Mouse (Mus musculus): ENCODE measurements around the gene Add3.

Add3 gene

DNA sequence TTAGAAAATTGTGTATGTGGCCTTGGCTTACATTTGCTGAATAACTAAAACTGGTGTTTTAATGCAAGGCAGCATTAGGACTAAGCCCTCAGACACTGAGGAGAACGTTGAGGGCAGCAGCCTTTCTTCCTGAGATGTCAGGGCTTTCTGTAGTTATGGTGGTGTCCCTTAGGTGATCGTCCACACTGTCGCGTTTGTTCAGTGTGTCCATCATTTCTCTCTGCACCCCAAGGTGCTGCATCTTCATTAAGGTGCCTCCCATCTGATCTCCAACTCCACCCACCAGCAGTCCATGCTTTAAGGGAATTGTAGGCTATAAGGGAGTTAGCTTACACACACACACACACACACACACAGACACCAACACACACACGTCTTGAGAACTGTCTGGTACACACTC, 28.3 kb downstream of the Add3 start:
- no peak for DNase-seq

DNA sequence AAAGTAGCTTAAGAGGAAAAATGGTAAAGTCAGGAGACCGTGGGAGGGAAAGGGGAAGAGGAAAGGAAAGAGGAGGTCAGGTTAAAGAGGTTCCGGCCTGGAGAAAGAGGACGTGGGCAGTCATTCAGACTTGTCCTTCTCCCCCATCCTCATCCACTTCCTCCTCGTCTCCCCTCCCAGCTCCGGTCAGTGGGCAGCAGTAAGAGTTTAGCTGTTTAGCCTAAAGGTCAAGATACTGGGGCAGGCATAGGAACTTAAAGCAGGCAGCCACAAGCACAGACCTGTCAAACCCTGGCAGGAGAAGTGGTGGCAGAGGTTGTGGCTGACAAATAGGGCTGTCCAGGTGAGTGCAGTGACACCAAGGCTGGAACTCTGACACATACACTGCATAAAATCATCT, 30.4 kb downstream of the Add3 start:
- DNase-seq: no peak

DNA sequence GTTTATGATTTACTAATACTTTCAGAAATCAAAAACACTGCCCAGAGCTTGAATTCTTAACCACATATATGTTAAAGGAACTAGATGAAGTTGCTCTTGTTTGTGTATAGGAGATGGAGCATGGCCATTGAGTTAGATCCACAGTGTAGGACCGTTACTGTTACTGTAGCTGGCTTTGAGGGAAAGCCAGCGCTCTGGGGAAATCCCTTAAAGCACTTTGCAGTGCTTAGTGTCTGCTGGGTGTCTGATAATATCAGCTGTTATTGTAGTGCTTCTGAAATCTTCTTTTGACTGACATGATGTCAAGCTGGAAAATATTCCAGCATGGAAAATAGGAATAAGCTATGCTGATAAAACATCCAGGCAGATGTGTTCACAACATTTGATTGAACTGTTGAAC, 33.8 kb downstream of the Add3 start:
- DNase-seq: no peak

DNA sequence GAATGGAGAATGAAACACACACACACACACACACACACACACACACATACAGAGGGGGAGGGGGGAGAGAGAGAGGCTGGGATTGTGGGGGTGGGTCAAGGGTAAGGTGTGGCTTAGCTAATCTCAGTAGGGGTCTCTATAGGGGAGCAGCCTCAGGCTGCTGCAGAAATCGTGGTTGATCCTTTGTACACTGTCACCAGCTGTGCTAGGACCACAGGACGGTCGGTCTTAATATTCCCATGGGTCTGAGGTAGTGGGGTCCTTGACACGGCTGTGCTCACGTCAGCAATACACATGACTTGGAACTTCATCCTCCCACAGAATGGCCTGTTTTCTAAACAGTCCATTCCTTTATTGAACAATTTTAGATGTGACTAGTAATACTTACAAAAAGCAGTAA, 35.3 kb downstream of the Add3 start:
- DNase-seq: no peak

DNA sequence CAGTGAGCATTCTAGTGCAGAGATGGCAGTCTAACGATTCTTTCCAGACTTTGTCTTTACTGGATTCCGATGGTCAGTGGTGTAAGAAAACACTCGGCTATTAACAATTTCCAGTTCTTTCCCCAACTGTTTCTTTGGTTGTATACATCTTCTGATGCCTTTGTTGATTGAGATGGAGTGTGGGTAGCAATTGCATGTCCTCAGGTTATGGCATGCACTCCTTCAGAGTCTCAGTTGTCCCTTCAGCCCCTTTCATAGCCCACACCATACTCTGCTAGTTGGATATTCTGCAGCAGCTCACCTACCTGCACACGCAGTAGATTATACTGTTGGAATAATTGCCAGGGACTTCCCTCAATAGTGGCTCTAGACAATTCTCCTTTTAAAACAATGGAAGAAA, 36.3 kb downstream of the Add3 start:
- DNase-seq: no peak

DNA sequence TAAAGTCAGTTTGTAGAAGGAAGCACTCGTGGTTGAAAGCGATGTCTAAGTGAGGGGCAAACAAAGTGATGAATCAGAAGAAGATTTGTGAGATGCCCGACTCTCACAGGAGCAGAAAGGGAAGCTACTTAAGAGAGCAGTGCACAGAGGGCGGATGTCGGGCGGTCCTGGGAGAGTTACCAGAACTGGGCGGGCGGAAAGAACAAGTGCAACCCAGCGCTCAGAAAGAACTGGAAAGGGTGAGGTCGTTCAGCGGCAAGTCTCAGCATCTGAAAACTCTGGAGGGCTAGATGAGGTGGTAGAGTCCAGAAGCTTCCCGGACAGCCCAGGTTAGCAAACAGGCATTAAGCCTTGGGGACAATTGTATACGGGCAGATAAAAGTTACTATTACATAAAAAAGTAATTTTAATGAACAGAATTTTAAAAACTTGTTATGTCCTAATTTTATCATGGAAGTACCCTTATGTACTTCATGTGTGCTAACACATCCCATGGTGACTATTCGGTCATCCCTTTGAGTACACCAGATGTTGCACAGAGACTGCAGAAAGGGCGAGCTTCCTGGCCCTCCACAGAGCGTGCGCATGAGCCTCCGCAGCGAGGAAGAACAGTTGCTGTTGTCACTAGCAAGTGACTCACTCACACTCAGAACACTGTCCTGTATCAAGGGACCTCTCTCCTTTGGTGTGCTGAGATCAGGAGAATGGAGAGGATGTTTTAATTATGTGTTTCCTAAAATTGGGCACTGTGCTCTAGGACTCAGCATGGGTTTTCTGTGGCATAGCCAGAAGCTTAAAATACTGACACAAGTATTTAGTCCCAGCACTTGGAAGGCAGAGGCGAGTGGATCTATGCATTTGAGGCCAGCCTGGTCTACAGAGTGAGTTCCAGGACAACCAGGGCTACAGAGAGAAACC, 38.6 kb downstream of the Add3 start:
- no peak for DNase-seq

DNA sequence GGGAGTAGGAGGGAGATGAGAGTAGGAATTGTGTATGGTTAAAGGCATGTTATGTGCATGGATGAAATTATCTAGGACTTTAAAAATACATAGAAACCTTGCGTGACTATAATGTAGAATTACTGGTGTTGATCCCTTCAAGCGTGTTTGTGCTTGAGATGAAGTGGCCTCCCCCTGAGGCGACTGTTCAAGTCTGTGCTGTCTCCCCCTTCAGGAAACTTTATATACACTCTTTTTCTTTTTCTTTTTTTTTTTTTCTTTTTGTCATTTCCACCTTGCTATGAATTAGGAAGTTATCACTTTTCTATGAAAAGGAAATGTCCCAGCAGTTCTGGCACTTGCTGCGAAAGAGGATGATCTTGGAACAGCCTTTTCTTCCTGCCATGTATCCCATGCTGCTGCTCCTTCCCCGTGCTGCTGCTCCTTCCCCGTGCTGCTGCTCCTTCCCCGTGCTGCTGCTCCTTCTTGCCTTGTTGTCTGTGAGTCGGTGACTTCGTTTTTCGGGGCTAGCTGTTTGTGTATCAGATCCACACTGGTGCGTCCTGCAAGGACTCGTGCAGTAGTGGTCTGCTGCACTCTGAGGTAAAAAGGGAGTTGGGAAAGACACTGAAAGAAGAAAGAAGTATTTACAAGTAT, 40.0 kb downstream of the Add3 start:
- peak; percentile 33 for DNase-seq

DNA sequence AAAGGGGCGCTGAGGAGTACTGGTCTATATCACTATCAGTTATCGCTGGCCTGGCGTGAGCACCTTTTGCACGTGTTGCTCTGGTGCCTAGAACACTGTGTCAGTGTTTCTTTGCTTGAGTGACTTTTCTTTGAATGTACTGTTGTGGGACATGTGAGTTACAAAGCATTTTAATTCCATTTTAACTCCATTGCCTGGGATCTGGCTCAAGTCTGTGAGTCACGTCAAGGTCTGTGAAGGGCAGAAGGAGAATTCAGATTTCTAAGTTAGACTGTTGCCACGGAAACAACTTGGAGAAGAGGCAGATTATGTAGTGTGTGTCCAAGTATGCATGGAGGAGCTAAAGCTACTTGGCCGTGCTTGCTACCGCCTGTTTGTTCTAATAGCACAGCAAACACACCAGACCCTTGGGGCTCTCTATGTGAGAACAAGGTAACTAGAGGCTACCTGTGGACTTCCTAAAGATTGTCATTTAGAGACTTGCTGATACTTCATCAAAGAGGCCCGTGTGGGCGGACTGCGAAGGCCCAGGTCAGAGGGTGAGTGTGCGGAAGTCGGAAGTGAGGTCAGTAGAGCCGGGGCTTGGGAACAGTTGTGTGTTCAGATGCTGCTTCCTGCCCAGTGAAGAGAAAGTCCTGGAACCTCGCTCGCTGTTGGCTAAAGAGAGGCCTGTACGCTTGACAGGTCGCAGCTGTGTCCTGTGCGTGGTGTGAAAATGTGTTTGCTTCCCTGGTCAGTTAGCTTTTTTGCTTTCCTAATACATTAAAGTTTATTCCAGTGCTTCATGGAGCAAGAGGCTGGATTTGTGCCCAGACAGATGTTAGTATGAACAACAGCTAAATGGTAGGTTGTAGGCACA, 41.0 kb downstream of the Add3 start:
- peak; percentile 82 for DNase-seq

DNA sequence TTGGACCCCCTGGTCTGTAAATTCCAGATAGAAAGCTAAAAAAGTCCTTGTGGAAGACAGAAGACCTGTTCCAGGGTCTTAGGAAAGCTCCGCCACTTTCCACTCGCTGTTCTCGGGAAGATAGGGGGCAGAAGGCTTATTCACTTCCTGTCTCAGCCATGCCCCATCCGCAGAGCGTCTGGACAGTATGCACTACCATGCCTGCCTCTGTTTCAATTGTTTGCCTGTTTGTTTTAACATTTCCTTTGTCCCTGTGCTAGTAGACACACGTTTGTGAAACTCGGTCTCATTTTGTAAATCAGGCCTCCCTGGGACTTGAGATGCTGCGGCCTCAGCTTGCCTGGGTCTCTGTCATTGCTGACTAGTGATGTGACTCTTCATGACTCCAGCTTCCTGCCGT, 43.4 kb downstream of the Add3 start:
- peak; percentile 33 for DNase-seq

DNA sequence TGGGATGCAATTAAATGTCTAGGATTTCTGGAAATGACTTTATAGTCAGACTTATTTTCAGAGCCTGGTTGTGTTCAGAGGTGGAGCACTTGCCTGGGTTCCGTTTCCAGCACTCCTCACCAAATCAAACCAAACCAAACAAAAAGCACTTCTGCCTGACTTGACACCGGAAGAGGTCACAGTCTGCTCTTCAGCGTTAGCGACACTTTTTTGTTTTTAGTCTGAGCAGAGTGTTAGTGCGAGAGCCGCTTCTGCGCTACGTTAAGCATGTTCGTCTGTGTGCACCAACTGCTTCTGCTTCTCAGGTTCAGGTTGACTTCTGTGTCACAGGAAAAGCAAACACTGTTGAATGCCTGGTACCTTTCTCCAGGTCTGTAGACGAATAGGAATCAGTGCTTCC, 44.0 kb downstream of the Add3 start:
- no peak for DNase-seq

DNA sequence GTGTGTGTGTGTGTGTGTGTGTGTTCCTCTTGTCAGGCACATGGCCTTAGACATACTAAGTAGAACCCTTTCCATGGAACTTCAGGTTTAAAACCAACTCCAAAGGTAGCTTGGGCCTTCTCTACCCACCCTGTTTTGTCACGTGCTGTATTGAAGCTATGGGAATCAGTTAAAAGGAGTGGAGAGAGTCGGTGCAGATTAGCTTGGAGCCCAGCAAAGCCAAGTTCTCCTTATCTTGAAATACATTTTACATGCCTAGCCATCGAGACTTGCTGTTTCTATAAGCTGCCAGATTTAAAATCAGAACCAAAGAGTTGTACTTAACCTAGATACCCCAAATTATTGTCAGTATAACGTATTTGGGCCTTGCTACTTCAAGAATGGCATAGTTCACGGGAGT, 44.7 kb downstream of the Add3 start:
- no peak for DNase-seq

DNA sequence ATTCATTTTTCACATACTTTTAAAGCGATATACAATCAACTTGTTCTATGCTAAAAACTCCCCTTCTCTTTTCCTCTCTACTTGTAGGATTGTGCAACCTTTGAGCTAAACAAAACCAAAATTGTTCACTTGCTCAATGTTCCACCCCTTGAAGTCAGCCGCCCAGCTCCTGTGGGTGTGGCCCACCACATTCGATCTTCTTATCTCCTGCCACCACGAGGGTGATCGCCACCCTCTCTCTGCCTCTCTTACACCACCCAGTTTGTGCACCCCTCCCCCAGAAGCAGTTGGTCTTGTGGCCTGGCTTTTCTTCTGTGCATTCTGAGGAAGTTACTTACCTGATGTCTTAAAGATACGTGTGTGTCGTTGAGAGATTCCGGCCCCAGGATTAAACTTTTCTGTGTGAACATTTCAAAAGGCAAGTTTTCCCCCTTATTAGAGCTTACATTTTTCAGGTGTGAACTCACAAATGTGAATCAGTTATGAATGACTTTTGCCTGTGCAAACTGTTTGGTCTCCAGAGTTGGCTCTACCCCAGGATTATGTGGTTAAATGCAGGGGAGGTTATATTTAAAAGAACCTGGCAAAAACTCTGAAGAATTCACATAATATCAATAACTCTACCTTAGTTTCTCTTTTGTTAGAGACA, 45.4 kb downstream of the Add3 start:
- DNase-seq: no peak

DNA sequence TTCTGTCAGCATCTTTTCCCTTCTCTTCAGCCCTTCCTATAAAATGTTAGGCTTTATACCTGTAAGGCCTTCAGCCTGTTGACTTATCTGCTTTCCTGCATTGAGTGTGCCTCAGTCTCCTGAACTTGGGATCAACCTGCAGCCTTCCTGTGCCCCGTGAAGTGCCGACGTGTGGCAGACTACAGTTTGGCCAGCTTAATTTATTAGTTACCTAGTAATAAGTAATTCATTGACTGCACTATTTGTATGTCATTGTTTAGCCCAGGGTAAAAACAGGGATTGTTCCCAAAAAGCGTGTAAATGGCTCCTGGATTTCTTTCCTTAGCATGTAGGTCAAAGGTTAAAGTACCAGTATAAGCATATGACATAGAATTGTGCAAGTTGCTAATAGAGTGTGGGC, 46.2 kb downstream of the Add3 start:
- DNase-seq: no peak

DNA sequence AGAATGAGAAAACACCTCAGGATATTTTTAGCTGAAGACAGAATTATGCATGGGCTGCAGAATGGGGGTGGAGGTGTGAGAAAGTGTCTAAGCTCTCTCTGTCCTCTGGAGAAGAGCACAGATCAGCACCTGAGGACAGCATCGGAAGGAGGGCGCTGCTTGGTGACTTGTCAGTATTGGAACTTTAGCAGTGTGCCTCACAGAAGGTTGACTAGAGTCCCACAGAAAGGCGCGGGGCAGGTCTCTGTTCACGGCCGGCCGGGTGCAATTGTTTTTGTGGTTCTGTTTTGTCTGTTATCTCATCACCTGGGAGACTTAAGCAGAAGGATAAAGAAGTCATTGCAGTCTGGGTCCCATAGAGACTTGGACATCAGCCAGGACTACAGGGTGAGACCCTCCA, 47.3 kb downstream of the Add3 start:
- DNase-seq: no peak

DNA sequence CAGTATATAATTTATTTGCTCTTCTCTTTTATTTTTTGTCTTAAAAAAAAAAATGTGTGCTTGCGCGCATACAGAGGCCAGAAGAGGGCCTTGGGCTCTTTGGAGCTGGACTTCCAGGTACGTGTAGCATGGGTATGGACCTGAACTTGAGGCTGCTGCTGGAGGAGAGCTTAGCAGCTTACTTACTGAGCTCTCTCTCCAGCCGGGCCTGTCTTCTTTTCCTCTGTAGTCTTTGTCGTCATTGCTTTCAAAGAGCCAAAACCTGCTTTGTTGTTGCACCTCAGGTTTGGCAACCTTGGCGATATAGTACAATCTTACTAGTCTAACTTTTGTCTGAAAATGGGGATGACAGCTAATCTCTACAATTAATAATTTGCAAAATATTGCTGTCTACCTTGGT, 47.9 kb downstream of the Add3 start:
- no peak for DNase-seq

DNA sequence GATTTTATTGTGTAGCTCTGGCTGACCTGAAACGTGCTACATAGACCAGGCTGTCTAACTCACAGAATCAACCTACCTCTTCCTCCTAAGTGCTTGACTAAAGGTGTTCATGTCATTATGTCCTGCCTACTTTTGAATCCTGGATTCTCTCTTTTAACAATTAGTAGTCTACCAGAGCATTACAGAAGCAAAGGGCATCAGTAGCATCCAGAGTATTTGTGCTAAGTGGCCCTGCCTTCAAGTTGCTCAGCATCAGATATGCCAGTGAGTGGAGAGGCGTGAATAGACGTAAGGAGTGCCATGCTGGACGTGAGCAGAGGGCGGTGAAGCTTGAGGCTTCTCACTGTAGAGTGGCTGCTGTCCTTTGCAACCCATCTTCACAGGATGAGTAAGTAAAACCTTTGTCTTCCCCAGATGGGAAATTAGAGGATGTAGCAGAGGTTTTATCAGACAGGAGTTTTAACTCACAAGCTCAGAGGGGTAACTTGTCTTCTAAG, 48.5 kb downstream of the Add3 start:
- DNase-seq: no peak

DNA sequence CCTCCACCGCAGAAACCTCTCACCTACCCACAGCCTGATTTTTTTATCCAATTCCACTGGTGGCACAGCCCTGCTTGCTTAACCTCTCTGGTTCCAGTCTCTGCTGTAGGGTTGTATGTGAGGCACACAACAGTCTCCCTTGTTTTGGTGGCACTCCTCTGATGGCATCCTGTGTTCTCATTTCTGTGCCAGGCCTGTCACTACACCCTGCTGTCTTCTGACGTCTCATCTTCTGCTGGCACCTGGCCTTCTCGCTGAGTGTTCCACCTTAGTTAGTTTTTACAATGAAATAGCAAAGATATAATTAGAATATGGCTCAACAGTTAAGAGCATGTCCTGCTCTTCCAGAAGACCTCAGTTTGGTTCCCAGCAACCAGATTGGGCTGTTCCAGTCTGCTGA, 49.5 kb downstream of the Add3 start:
- no peak for DNase-seq

DNA sequence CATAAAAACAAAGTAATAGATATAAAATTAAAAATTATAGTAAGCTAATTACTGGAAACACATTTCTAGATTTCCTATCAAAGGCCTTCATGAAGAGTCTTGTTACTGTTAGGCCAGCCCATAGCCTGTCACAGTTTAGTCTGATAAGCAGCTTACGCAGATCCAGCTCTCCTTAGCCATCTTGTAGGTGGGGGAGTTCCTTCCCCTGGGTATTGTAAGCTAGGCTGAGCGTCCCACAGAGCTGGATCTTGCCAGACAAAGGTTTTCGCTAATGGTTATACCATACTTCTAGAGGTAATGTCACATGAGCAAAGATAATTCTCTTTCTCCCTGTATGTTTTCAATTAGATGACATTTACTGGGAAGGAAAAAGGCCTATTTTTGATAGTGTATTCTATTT, 50.0 kb downstream of the Add3 start:
- DNase-seq: no peak

DNA sequence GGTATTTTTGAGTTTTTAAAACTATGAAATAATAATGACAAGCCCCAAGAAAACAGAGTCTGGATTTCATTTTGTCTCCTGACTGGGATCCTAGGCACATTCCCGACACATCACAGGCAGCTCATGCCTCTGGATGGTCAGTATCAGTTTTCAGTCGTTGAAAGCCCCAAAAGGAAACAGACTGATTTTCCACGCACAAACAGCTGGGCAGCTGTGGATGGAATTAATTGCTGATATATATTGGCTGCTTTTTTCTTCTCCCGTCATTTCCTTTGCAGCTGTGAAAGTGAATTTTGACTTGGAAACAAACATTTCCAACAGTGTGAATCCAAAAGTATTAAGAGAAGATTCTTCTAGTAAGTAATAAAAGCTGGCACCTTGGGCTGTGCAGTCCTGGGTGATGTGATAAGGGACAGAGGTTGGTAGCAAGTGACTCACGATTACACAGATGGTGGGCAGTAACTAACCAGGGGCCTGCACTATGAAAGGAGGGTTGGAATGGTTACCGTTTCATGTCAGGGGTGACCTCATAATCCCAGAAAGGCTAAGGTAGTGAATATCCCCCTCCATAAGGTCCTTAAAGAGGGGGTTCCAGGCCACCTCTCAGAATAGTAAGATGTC, 51.7 kb downstream of the Add3 start:
- no peak for DNase-seq

DNA sequence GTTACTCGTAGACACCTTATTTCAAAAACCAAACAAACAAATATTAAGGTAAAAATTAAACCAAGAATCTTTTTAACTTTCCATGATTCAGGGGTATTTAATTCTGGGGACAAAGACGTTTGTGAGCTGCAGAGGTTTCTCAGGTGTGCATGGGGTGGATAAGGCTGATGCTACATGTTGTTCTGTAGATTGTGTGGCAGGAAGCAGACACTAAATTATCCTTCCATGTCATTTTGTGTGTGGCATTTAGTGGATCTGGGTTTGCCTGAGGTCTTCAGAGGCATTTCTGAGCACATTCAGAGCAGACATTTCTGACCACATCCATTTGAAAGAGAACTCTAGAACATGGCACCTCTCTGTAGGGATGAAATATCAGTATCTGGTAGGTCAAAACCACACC, 52.9 kb downstream of the Add3 start:
- no peak for DNase-seq

DNA sequence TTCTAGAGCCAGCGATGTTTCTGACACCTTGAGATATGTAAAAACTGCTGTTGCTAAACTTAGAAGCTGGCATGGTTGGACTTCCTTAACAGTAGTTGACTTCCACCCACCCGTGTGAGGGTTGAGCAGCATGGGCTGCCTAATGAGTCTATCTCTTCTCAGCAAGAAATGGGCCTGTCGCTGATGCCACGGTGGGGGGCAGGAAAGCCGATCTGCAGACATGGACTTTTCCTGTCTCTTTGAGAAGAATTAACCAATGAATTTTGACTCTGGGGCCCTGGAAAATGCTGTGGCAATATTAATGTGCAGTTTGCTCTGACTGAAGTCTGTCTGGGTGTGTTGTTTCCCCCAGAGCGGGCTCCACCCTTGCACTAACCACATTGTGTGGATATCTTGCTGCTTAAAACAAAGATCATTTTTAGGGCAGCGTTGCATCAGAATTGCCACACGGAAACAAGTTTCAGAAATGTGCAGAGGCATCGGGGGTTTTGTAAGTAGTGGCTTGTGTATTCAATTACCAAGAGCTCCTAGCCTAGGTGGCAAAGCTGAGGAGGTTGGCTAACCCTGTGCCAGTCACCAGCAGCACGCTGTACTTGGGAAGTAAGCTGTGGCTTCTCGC, 53.8 kb downstream of the Add3 start:
- DNase-seq: peak; percentile 37
